Mouse (Mus musculus) myocyte (in vitro differentiated cells): ENCODE results near the gene Polr1d.

Experiments
- CEBPB ChIP-seq: IDR thresholded peaks from 2 replicates; pipeline ENCODE4 v1.6.1; 2011; ENCODE audit warnings: mild to moderate bottlenecking, moderate library complexity; ENCODE audit not compliant: poor library complexity, insufficient read depth, severe bottlenecking
- E2F4 ChIP-seq: IDR thresholded peaks from one replicate; pipeline ENCODE4 v1.6.1; 2011; ENCODE audit warnings: mild to moderate bottlenecking, control low read depth, moderate library complexity; ENCODE audit not compliant: insufficient read depth
- MAX ChIP-seq: IDR thresholded peaks from one replicate; pipeline ENCODE4 v1.6.1; 2011; ENCODE audit warnings: low read depth, mild to moderate bottlenecking, control low read depth
- MYOD1 ChIP-seq, 3 experiments: IDR thresholded peaks; one replicate each; pipeline ENCODE4 v1.6.1; 2011; ENCODE audit warnings: control low read depth in 2 of 3, low read depth in 2 of 3, mild to moderate bottlenecking in 2 of 3, moderate library complexity in 1 of 3; ENCODE audit not compliant: insufficient read length in 2 of 3, control insufficient read depth in 1 of 3
- MYOG ChIP-seq, 3 experiments: IDR thresholded peaks; one replicate each; pipeline ENCODE4 v1.6.1; 2011; ENCODE audit warnings: control low read depth in 2 of 3, low read depth in 2 of 3, mild to moderate bottlenecking in 2 of 3; ENCODE audit not compliant: insufficient read length in 2 of 3, control insufficient read depth in 1 of 3, insufficient read depth in 1 of 3
- POLR2A ChIP-seq: IDR thresholded peaks from one replicate; pipeline ENCODE4 v1.6.1; 2011; ENCODE audit warnings: low read depth, mild to moderate bottlenecking, control low read depth, moderate library complexity; ENCODE audit not compliant: insufficient read length
- POLR2AphosphoS2 ChIP-seq: IDR thresholded peaks from one replicate; pipeline ENCODE4 v1.6.1; 2011; ENCODE audit warnings: low read depth, control low read depth; ENCODE audit not compliant: insufficient read length
- REST ChIP-seq: IDR thresholded peaks from one replicate; pipeline ENCODE4 v1.6.1; 2011; ENCODE audit warnings: mild to moderate bottlenecking, control low read depth, moderate library complexity; ENCODE audit not compliant: insufficient read depth, insufficient read length
- SRF ChIP-seq: IDR thresholded peaks from one replicate; pipeline ENCODE4 v1.6.1; 2011; ENCODE audit warnings: low read depth; ENCODE audit not compliant: control insufficient read depth, insufficient read length
- TCF12 ChIP-seq: IDR thresholded peaks from one replicate; pipeline ENCODE4 v1.6.1; 2011; ENCODE audit warnings: mild to moderate bottlenecking, control low read depth; ENCODE audit not compliant: poor library complexity, insufficient read depth, severe bottlenecking
- TCF3 ChIP-seq: IDR thresholded peaks from one replicate; pipeline ENCODE4 v1.6.1; 2011; ENCODE audit warnings: low read depth, control low read depth; ENCODE audit not compliant: insufficient read length
- USF1 ChIP-seq: IDR thresholded peaks from one replicate; pipeline ENCODE4 v1.6.1; 2011; ENCODE audit warnings: low read depth, mild to moderate bottlenecking, control low read depth, moderate library complexity

- TF ChIP-seq POLR2AphosphoS2 (no peak), TCF12 (no peak), POLR2A (no peak), CEBPB (no peak), USF1 (no peak), MAX (no peak), MYOD1 (IDR thresholded peaks at IDR 0.05; ENCODE audit: control insufficient read depth in 1 of 3, insufficient read length in 2 of 3, low read depth in 2 of 3) (no peak), MYOG (IDR thresholded peaks at IDR 0.05; ENCODE audit: control insufficient read depth in 1 of 3, insufficient read depth in 1 of 3, insufficient read length in 2 of 3, low read depth in 2 of 3) (no peak), TCF3 (no peak), E2F4 (no peak), SRF (no peak), REST (no peak)
These were observed 43.7 kb upstream of the Polr1d start for GRCm38 (mm10) chr5:147033155-147033554.
